Mouse (Mus musculus) G1E (cell line): Measurements from ENCODE around the gene Rdx. TPM values are rescaled to one million over a fixed set of nuclear protein-coding genes. Genes with fewer than 3 reads are reported as not detected.
"Not testable (repeated sequence)": the region's sequence is repeated elsewhere in the genome, so short reads cannot be mapped to it uniquely, and the experiment has no call there.

ENCODE experiments used
- ATAC-seq: 2 replicates; pipeline ENCODE4 v1.8.0; 2016; ENCODE audit warnings: mild to moderate bottlenecking; ENCODE audit not compliant: insufficient number of reproducible peaks, poor library complexity, low FRiP score, severe bottlenecking; ENCODE audit errors: extremely low read depth
- DNase-seq: peaks from one replicate; pipeline ENCODE4 v3.0.0; 2012; ENCODE audit warnings: low spot score
- H3K27me3 ChIP-seq: 2 replicates; pipeline ENCODE4 v1.6.1; 2012; ENCODE audit warnings: mild to moderate bottlenecking, low read length, inconsistent platforms; ENCODE audit not compliant: insufficient read depth
- H3K36me3 ChIP-seq: replicated peaks from 2 replicates; pipeline ENCODE3; 2012; ENCODE audit warnings: mild to moderate bottlenecking, inconsistent platforms
- H3K4me1 ChIP-seq: 2 replicates; pipeline ENCODE4 v1.6.1; 2012; ENCODE audit warnings: low read depth, low read length, inconsistent platforms, mixed read lengths; ENCODE audit not compliant: insufficient read depth
- H3K4me3 ChIP-seq: 2 replicates; pipeline ENCODE4 v1.5.1; 2012; ENCODE audit warnings: low read depth, mild to moderate bottlenecking, inconsistent platforms, low read length, moderate library complexity, mixed read lengths
- H3K9me3 ChIP-seq: replicated peaks from 2 replicates; pipeline ENCODE4 v1.6.1; 2012; ENCODE audit warnings: inconsistent platforms
- CTCF ChIP-seq: IDR thresholded peaks from 2 replicates; pipeline ENCODE4 v1.5.1; 2012; ENCODE audit warnings: low read depth, low read length, inconsistent platforms, mixed read lengths
- GATA1 ChIP-seq: IDR thresholded peaks from 2 replicates; pipeline ENCODE4 v1.6.1; 2012; ENCODE audit warnings: borderline replicate concordance, low read length, inconsistent platforms, mixed read lengths
- GATA2 ChIP-seq: IDR thresholded peaks from 2 replicates; pipeline ENCODE4 v1.6.1; 2012; ENCODE audit warnings: low read depth, low read length, inconsistent platforms, borderline replicate concordance
- POLR2AphosphoS5 ChIP-seq: IDR thresholded peaks from 2 replicates; pipeline ENCODE4 v1.6.1; 2012; ENCODE audit warnings: low read depth, low read length, inconsistent platforms; ENCODE audit not compliant: insufficient replicate concordance
- TAL1 ChIP-seq: conservative IDR thresholded peaks from 2 replicates; pipeline ENCODE4 v1.6.1; 2012; ENCODE audit warnings: low read depth, low read length, inconsistent platforms, mixed read lengths
- polyA plus RNA-seq: library from polyadenylated mRNA; stranded (reverse); fragments of >175 nt; gene quantifications from 2 replicates; pipeline ENCODE4 v1.2.3, GENCODE M21; 2012
- total RNA-seq, 2 experiments: library from RNA; stranded (forward) in 1 of 2; stranded (reverse) in 1 of 2; fragments of 200-1000 nt in 1 of 2; fragments of >200 nt in 1 of 2; fragmentation: Nextera tagmentation in 1 of 2; gene quantifications; 2 replicates each; pipeline ENCODE4 v1.2.3; 2014 to 2017

Gene Rdx
- total and polyA plus RNA-seq, 3 experiments = 104 to 248 (median 206) TPM

DNA sequence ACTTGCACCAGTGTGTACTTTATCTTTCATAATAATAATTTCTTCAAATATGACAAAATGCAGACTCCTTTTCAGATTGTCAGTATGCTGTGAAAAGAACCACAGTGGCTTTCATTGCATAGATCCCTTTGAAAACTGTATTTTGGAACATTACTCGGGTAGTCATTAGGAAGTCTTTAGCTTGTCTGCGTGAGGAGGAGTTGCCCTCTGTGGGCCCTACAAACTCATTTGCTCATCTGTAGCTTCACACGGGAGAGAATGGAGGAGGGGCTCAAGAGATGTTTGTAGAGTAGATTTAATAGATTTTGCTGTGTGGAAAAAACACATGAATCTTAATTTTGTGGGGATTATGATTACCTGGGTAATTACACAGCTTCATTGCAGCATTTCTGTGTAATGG lies 2.6 kb downstream of the Rdx start:
- ATAC-seq = no peak
- H3K27me3 ChIP-seq = no peaks in the 10 kb centered on the region
- no peaks in the 10 kb centered on the region for H3K36me3 ChIP-seq
- TF ChIP-seq POLR2AphosphoS5 (no peak), GATA1 (no peak), GATA2 (no peak), CTCF (no peak), TAL1 (no peak)
- no peaks in the 10 kb centered on the region for H3K9me3 ChIP-seq
- peaks cover 32% of the 10 kb centered on the region for H3K4me1 ChIP-seq
- DNase-seq = no peak
- H3K4me3 ChIP-seq = peak overlapping the region; percentile 93

- Histone ChIP-seq H3K4me1 (peaks cover 36% of the 10 kb centered on the region), H3K9me3 (no peaks in the 10 kb centered on the region), H3K4me3 (peak overlapping the region; percentile 48; the same call in 1 of the 2 replicates), H3K27me3 (no peaks in the 10 kb centered on the region), H3K36me3 (no peaks in the 10 kb centered on the region)
- no peak for DNase-seq
- ATAC-seq = no peak
- no peak for TF ChIP-seq POLR2AphosphoS5
- TF ChIP-seq GATA2 = no peak
- TF ChIP-seq CTCF = no peak
- no peak for TF ChIP-seq TAL1
- TF ChIP-seq GATA1 = no peak
Observed at GRCm38 (mm10) chr9:52050361-52050760, 3.4 kb downstream of the Rdx start.

DNA sequence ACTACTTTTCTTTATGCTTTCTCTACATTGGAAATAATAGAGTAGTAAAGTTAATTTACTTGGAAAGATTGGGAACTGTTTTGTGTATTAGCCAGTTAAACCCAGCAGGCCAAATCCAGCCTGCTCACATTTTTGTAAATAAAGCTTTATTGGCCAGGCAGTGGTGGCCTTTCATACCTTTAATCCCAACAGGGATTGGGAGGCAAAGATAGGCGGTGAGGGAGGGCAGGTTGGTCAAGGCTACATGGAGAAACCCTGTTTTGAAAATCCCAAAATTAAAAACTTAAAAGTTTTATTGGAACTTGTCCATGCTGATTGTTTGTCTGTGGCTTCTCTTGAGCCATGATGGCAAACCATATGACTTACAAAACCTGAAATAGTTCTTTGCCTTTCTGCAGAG lies 5.2 kb downstream of the Rdx start:
- no peaks in the 10 kb centered on the region for H3K27me3 ChIP-seq
- no peak for DNase-seq

GRCm38 (mm10) chr9:52055313-52055712 lies 8.3 kb downstream of the Rdx start:
- ATAC-seq = no peak
- H3K4me1 ChIP-seq = peaks cover 51% of the 10 kb centered on the region
- no peak for TF ChIP-seq TAL1
- TF ChIP-seq CTCF = no peak
- TF ChIP-seq GATA2 = no peak

More for the DNA sequence above, 5.2 kb downstream of the Rdx start:
- Histone ChIP-seq H3K36me3 (peaks cover 3% of the 10 kb centered on the region), H3K9me3 (no peaks in the 10 kb centered on the region), H3K4me1 (peaks cover 36% of the 10 kb centered on the region), H3K4me3 (no peak overlapping the region)
- ATAC-seq = no peak
- TF ChIP-seq POLR2AphosphoS5 (no peak), CTCF (no peak), GATA1 (no peak), TAL1 (no peak), GATA2 (no peak)

DNA sequence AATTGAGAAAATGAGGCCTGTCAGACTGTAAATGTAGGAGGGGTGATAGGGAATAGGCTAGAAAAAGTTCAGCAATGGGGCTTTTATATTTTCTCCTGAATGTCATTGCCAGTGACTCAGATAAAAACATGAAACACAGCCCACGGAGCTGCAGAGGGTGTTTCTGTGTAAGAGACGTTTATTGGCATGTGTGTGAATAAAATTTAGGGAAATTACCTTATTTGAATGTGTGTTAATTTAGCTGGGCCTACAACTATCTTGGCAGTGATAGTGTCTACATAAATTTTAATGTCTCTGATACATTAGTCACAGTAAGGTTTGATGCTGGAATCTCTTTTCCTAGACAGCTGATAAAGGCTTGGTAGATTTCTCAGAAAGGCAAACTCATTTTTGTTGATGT lies 12.8 kb downstream of the Rdx start:
- TF ChIP-seq CTCF = no peak
- no peak for TF ChIP-seq TAL1
- no peak for TF ChIP-seq GATA2
- no peak for TF ChIP-seq GATA1
- ATAC-seq (no peak), DNase-seq (no peak)
- Histone ChIP-seq H3K4me1 (peaks cover 32% of the 10 kb centered on the region), H3K9me3 (no peaks in the 10 kb centered on the region), H3K4me3 (no peak overlapping the region), H3K27me3 (no peaks in the 10 kb centered on the region), H3K36me3 (peaks cover 54% of the 10 kb centered on the region)

More at GRCm38 (mm10) chr9:52055313-52055712, 8.3 kb downstream of the Rdx start:
- Histone ChIP-seq H3K27me3 (no peaks in the 10 kb centered on the region), H3K9me3 (no peaks in the 10 kb centered on the region), H3K4me3 (no peak overlapping the region), H3K36me3 (peaks cover 12% of the 10 kb centered on the region)
- DNase-seq = no peak

- Histone ChIP-seq H3K27me3 (no peaks in the 10 kb centered on the region), H3K4me3 (no peak overlapping the region), H3K36me3 (peaks cover 81% of the 10 kb centered on the region), H3K9me3 (no peaks in the 10 kb centered on the region), H3K4me1 (peaks cover 6% of the 10 kb centered on the region; the same call in 1 of the 2 replicates)
- TF ChIP-seq GATA2 (no peak), CTCF (no peak), POLR2AphosphoS5 (no peak), TAL1 (no peak), GATA1 (no peak)
- ATAC-seq (no peak), DNase-seq (no peak)
Observed at GRCm38 (mm10) chr9:52070052-52070451, 23.1 kb downstream of the Rdx start.

- peaks cover 79% of the 10 kb centered on the region for H3K36me3 ChIP-seq
- ATAC-seq, H3K4me3 ChIP-seq, H3K4me1 ChIP-seq, H3K9me3 ChIP-seq, H3K27me3 ChIP-seq, DNase-seq: not testable (repeated sequence)
Observed at GRCm38 (mm10) chr9:52071352-52071751, 24.4 kb downstream of the Rdx start.
